Mouse (Mus musculus) liver, adult 2 months (tissue): Measurements from ENCODE around the gene Gm20425. TPM values are rescaled to one million over a fixed set of nuclear protein-coding genes. Genes with fewer than 3 reads are reported as not detected.

Source experiments
- DNase-seq: peaks from one replicate; pipeline ENCODE4 v3.0.0-alpha.2; 2011; ENCODE audit warnings: low read depth, low spot score; ENCODE audit errors: extremely low read depth
- H3K27ac ChIP-seq: fragments of 200-500 bp; replicated peaks from 2 replicates; pipeline ENCODE4 v1.5.1; 2012; ENCODE audit warnings: low read depth, mild to moderate bottlenecking, control low read depth, inconsistent platforms, low read length; ENCODE audit not compliant: insufficient read depth
- H3K27me3 ChIP-seq: fragments of 200-500 bp; 2 replicates; pipeline ENCODE4 v1.6.1; 2012; ENCODE audit warnings: mild to moderate bottlenecking, moderate library complexity, low read length, inconsistent platforms; ENCODE audit not compliant: control insufficient read depth, insufficient read depth
- H3K36me3 ChIP-seq: fragments of 200-500 bp; 2 replicates; pipeline ENCODE4 v1.6.1; 2012; ENCODE audit warnings: low read length, inconsistent platforms; ENCODE audit not compliant: control insufficient read depth, insufficient read depth
- H3K4me1 ChIP-seq: fragments of 200-500 bp; 2 replicates; pipeline ENCODE4 v1.6.1; 2011; ENCODE audit warnings: low read length; ENCODE audit not compliant: control insufficient read depth, insufficient read depth
- H3K4me3 ChIP-seq: fragments of 200-500 bp; 2 replicates; pipeline ENCODE4 v1.5.1; 2011; ENCODE audit warnings: low read depth, mild to moderate bottlenecking, control low read depth, low read length, moderate library complexity; ENCODE audit not compliant: insufficient read depth
- H3K79me2 ChIP-seq: fragments of 200-500 bp; 2 replicates; pipeline ENCODE4 v1.6.1; 2012; ENCODE audit warnings: inconsistent platforms, mild to moderate bottlenecking, low read length, moderate library complexity; ENCODE audit not compliant: control insufficient read depth, insufficient read depth
- H3K9ac ChIP-seq: fragments of 200-500 bp; 2 replicates; pipeline ENCODE4 v1.6.1; 2012; ENCODE audit warnings: low read depth, mild to moderate bottlenecking, control low read depth, inconsistent platforms, low read length
- CTCF ChIP-seq: fragments of 200-500 bp; IDR thresholded peaks from 2 replicates; pipeline ENCODE4 v1.5.1; 2011; ENCODE audit warnings: low read depth, low read length, control low read depth
- POLR2A ChIP-seq: fragments of 200-500 bp; IDR thresholded peaks from 2 replicates; pipeline ENCODE4 v1.6.1; 2011; ENCODE audit warnings: low read length, control low read depth; ENCODE audit not compliant: insufficient read depth; ENCODE audit errors: extremely low read depth
- WGBS: fragments of 180-500 bp; shearing (Covaris S2); methylation state at CpG from one replicate; pipeline ENCODE4 v1.1.7; 2018; 5-methylcytosine and 5-hydroxymethylcytosine counted together
- polyA plus RNA-seq: library from polyadenylated mRNA; depleted of rRNA; stranded (reverse); fragments of >200 nt; gene quantifications from 2 replicates; pipeline ENCODE4 v1.2.3, GENCODE M21; 2012
- total RNA-seq: library from RNA; depleted of rRNA; stranded (reverse); fragments of >200 nt; gene quantifications from 2 replicates; pipeline ENCODE4 v1.2.3, GENCODE M21; 2014

Gene Gm20425
- total and polyA plus RNA-seq, 2 experiments: 0.43 to 1.1 TPM

DNA sequence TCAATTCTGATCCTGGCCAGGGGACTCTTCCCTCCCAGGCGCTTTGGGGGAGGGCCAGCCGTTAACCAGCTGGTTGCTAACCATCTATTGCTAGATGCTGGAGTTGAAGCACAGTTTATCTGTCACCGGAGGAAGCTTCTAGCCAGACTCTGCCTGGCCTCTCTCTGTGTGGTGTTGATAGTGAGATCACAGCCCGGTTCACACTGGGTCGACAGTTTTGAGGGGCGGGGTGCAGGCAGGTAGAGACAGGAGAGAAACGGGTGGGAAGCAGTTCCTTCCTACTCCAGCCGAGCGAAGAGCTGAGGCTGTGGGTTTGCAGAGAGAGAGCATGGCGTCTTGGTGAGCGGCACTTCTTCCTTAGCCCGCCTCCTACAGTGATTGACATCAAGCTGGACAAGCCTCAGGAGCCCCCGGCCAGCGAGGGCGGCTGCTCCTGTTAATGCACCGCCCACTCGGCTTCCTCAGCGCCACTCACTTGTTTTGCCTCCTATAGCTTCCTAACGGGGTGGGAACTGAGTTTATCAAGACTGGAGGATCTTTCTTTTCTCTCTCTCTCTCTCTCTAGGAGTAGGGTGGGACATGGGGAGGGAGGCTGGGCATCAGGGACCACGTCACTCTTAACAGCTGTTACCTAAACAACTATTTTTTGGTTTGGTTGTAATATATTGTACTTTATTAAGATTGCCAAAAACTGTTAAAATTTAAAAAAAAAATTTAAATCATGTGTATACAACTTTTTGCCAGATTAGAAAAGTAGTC is 49.1 kb downstream of the Gm20425 start:
- no peaks in the 10 kb centered on the region for H3K27me3 ChIP-seq
- DNase-seq: no peak
- no peak overlapping the region for H3K27ac ChIP-seq
- H3K9ac ChIP-seq: peak overlapping the region; percentile 42; the same call in 1 of the 2 replicates
- H3K79me2 ChIP-seq: no peaks in the 10 kb centered on the region
- no peaks in the 10 kb centered on the region for H3K36me3 ChIP-seq
- WGBS: 8% methylated on average over 20 of the region's 20 CpGs
- no peaks in the 10 kb centered on the region for H3K4me1 ChIP-seq
- no peak for TF ChIP-seq POLR2A
- TF ChIP-seq CTCF: no peak
- peak overlapping the region; percentile 27; the same call in 1 of the 2 replicates for H3K4me3 ChIP-seq

DNA sequence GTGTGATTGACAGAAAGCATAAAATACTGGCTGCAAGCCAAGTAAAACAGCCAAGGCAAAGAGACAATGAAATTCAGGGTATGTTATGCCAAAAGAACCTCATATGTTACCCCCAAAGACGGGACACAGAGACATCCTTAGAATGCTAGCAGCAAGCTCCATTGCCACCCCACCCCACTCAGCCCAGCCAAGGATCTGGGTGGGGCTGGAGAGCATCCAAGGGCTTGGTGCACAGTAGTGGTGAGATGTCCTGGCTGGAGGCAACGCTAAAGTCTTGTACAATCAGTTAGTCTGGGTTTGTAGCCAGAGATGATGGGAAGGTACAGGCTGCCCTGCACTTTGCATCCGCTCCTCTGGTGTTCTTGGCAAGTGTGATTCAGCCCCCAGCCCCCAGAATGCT is 49.8 kb downstream of the Gm20425 start:
- no peaks in the 10 kb centered on the region for H3K4me1 ChIP-seq
- H3K79me2 ChIP-seq: no peaks in the 10 kb centered on the region
- no peak overlapping the region for H3K9ac ChIP-seq
- H3K36me3 ChIP-seq: no peaks in the 10 kb centered on the region
- no peak overlapping the region for H3K4me3 ChIP-seq
- no peak overlapping the region for H3K27ac ChIP-seq
- WGBS: 54% methylated on average over 3 of the region's 3 CpGs
- DNase-seq: no peak
- TF ChIP-seq POLR2A (no peak), CTCF (no peak)
- H3K27me3 ChIP-seq: no peaks in the 10 kb centered on the region

DNA sequence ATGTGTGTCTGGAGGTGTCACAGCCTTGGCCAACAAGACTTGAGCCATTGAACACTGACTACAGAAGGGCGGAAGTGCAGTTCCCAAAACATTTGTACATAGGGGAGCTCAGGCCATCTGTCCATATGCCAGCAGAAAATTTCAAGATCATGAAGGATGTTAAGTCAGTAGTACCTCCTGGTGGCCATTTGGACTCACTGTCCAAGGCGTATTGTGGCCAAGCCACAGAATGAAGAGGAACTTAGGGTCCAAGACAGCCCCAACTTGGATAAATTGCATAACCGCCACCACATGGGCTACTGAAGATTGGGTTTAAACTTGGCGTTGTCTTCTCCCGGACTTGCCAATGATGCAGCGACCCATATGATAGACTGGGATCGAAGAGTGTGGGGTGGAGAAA is 54.4 kb downstream of the Gm20425 start:
- Histone ChIP-seq H3K4me3 (no peak overlapping the region), H3K4me1 (no peaks in the 10 kb centered on the region), H3K9ac (no peak overlapping the region), H3K79me2 (no peaks in the 10 kb centered on the region), H3K36me3 (no peaks in the 10 kb centered on the region), H3K27ac (no peak overlapping the region), H3K27me3 (no peaks in the 10 kb centered on the region)
- 94% methylated on average over 7 of the region's 7 CpGs for WGBS
- no peak for DNase-seq
- TF ChIP-seq CTCF (no peak), POLR2A (no peak)

DNA sequence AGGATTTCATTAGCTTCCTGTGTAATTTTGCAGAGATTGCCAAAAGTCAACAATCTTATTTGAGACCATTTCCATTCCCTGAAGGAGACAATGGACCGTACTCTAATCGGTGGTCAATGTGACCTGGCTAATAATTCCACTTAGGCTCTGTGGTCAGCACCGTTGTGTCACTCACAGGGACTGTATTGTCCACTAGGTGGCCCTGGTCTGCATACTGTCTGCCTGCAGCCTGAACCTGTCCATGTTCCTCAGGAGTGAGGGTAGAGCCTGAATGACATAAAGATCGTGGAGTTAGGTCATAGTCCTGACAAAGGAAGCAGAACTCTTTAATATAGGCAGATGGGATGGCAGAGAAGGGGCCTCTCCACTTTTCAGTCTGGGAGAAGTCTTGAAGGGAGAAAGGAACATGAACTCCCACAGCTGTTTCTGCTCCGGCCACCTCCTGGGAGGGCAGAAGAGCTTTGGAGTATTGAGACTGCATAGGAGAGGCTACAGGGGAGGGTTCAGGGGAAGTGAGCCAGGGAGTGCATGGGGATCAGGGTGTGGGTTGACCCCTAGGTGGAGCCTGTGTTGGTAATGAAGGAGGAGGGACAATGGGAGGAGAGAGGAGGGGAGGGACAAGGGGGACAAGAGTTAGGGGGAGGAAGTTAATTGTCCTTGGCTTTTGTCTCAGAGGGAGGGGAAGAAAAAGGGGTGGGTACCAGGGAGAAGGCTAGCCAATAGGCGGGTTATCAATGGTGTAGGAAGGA is 55.2 kb downstream of the Gm20425 start:
- Histone ChIP-seq H3K4me3 (no peak overlapping the region), H3K79me2 (no peaks in the 10 kb centered on the region), H3K9ac (no peak overlapping the region), H3K4me1 (no peaks in the 10 kb centered on the region), H3K27me3 (no peaks in the 10 kb centered on the region), H3K27ac (no peak overlapping the region), H3K36me3 (no peaks in the 10 kb centered on the region)
- peak; percentile 47 for DNase-seq
- WGBS: 49% methylated on average over 6 of the region's 6 CpGs
- TF ChIP-seq CTCF (peak; percentile 84), POLR2A (no peak)

DNA sequence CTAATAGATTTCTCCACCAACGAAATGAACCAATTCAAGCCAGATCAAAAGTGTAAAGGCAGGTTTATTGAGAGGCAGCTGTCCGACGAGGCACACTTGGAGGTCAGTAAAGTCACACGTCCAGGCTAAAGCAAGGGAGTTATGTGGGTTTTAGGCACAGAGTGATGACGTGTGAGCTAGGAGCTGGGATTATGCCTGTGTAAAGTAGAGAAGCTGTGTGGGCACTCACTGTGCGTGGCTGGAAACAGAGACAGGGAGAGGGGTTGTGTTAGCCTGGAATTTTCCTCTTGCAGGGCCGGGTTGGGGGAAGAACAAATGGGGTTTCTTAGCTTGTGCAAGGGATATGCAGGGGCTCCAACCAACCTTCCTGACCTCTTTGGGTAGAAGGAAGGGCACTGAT is 61.3 kb downstream of the Gm20425 start:
- TF ChIP-seq CTCF (no peak), POLR2A (no peak)
- WGBS: 66% methylated on average over 7 of the region's 7 CpGs
- no peaks in the 10 kb centered on the region for H3K36me3 ChIP-seq
- no peaks in the 10 kb centered on the region for H3K79me2 ChIP-seq
- H3K4me1 ChIP-seq: no peaks in the 10 kb centered on the region
- H3K4me3 ChIP-seq: no peak overlapping the region
- no peak overlapping the region for H3K27ac ChIP-seq
- no peak overlapping the region for H3K9ac ChIP-seq
- DNase-seq: no peak
- H3K27me3 ChIP-seq: no peaks in the 10 kb centered on the region

DNA sequence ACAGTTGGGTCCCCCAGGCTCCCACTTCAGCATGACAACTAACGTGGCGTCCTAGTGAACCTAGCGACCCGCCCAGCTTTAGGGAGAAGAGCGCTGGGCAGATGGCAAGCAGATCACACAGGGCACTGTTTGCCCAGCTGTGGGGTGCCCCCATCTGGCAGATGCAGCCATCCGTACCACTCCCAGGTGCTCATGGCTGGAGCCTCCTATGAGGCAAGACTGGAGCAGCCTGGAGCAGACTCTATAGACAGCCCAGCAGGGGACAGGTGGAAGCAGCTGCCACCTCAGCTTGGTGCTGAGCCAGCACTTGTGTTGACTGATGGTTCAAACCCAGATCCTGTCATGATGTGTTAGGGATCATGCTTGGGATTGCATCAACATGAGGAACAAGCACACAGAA is 62.1 kb downstream of the Gm20425 start:
- Histone ChIP-seq H3K9ac (no peak overlapping the region), H3K4me3 (no peak overlapping the region), H3K27me3 (no peaks in the 10 kb centered on the region), H3K79me2 (no peaks in the 10 kb centered on the region), H3K4me1 (no peaks in the 10 kb centered on the region), H3K36me3 (no peaks in the 10 kb centered on the region), H3K27ac (no peak overlapping the region)
- no peak for DNase-seq
- TF ChIP-seq CTCF: no peak
- no peak for TF ChIP-seq POLR2A
- 82% methylated on average over 6 of the region's 6 CpGs for WGBS
